8 mouse cellular contexts compared by ENCODE assay signal in the genomic region with DNA sequence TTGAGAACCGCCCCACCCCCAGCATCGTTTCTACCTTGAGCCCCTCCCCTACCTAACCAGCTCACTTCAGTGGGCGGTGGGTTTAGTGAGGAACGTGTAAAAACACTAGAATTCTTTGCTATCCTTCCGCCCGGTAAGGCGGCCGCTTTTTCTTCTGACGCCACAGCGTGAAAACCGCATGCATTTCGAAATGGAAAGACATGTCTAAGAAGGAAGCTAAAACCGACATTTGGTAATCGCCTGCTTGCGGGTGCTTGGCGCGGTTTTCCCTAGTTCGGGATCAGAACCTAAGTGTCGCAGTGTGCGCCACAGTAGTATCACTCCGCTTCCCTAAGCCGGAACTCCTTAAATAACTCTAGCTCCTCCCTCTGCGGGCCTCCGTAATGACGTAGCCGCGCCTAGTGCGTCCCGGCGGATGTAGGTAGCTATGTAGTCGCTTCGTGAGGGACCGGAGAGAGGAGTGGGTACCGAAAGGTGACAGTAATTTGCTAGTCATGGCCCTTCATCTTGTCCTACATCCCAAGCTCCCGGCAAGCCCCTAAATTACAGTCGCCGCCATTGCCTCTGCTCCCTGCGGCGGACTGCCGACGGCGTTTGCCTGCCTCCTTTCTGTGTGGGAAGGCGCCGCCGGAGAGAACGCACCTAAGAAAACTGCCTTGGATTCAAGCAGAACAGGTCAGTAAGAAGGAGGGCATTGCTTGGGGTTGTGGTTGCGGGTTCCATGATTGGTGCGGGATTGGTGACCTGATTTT. TPM values are rescaled to one million over a fixed set of nuclear protein-coding genes. Genes with fewer than 3 reads are reported as not detected.
A peak's percentile ranks its signal among the peaks of the same experiment; 100 is the strongest.
DNase-seq lines count a peak whose midpoint lies in the region; ATAC-seq and TF ChIP-seq lines count a peak whose summit lies in the region.

TSS of gene Armcx5 (plus strand) at position 430 of the 752 bp plus-strand sequence.
TSS of gene Gprasp1 (plus strand) at position 430 of the 752 bp plus-strand sequence.

- H3K27ac ChIP-seq in CH12.LX (ENCODE audit: insufficient read depth, low read depth): 0 out of 2 replicates have a peak within 1 kb of the TSS, but pooled peaks have one; percentile 28
- H3K27ac ChIP-seq in forebrain, embryonic 11.5 days (ENCODE audit: low read depth, low read length): peak within 1 kb of the TSS; percentile 66
- H3K27ac ChIP-seq in heart, embryonic 16.5 days (ENCODE audit: low read length): peak within 1 kb of the TSS; percentile 85
- peak within 1 kb of the TSS; percentile 48 for H3K27ac ChIP-seq in liver, embryonic 15.5 days (replicated peaks)
- H3K27ac ChIP-seq in neural tube, embryonic 12.5 days: no peak within 1 kb of the TSS

- H3K4me1 ChIP-seq in CH12.LX (ENCODE audit: control insufficient read depth in 1 of 2, insufficient read depth in 2 of 2): peaks cover 0 to 5% of the 10 kb centered on the region in 2 experiments; a peak in 1 of 4 replicates
- H3K4me1 ChIP-seq in forebrain, embryonic 11.5 days (replicated peaks; ENCODE audit: control insufficient read depth, insufficient read depth, low read length): no peaks in the 10 kb centered on the region
- peaks cover 4% of the 10 kb centered on the region for H3K4me1 ChIP-seq in heart, embryonic 16.5 days (ENCODE audit: control insufficient read depth, insufficient read depth, low read length)
- peaks cover 7% of the 10 kb centered on the region for H3K4me1 ChIP-seq in liver, embryonic 15.5 days (replicated peaks)
- no peaks in the 10 kb centered on the region for H3K4me1 ChIP-seq in neural tube, embryonic 12.5 days

- H3K36me3 ChIP-seq in CH12.LX (replicated peaks in 1 of 2; ENCODE audit: control insufficient read depth in 1 of 2, insufficient read depth in 1 of 2, low read length in 1 of 2): peaks cover 12 to 14% of the 10 kb centered on the region in 2 experiments
- H3K36me3 ChIP-seq in forebrain, embryonic 11.5 days (ENCODE audit: control insufficient read depth, insufficient read depth, low read length): no peaks in the 10 kb centered on the region
- H3K36me3 ChIP-seq in heart, embryonic 16.5 days (ENCODE audit: control insufficient read depth, insufficient read depth): no peaks in the 10 kb centered on the region
- no peaks in the 10 kb centered on the region for H3K36me3 ChIP-seq in liver, embryonic 15.5 days (replicated peaks)
- peaks cover 6% of the 10 kb centered on the region; the same call in 1 of the 2 replicates for H3K36me3 ChIP-seq in neural tube, embryonic 12.5 days

- WGBS in forebrain, embryonic 11.5 days: 22% methylated on average over 48 of the region's 48 CpGs
- WGBS in heart, embryonic 16.5 days: 12% methylated on average over 47 of the region's 48 CpGs
- WGBS in liver, embryonic 15.5 days (ENCODE audit: insufficient replicate concordance): 18% methylated on average over 48 of the region's 48 CpGs
- 24% methylated on average over 48 of the region's 48 CpGs for WGBS in neural tube, embryonic 12.5 days

- H3K27me3 ChIP-seq in CH12.LX (replicated peaks): no peaks in the 10 kb centered on the region
- H3K27me3 ChIP-seq in forebrain, embryonic 11.5 days (ENCODE audit: control insufficient read depth, insufficient read depth, low read length): no peaks in the 10 kb centered on the region
- H3K27me3 ChIP-seq in heart, embryonic 16.5 days (ENCODE audit: control insufficient read depth, insufficient read depth, low read length): no peaks in the 10 kb centered on the region
- no peaks in the 10 kb centered on the region for H3K27me3 ChIP-seq in liver, embryonic 15.5 days
- no peaks in the 10 kb centered on the region for H3K27me3 ChIP-seq in neural tube, embryonic 12.5 days (replicated peaks)

- TF ChIP-seq EP300 in CH12.LX (IDR thresholded peaks at IDR 0.05; ENCODE audit: low read length): no peak

- H3K4me3 ChIP-seq in CH12.LX (replicated peaks in 1 of 3; ENCODE audit: low read depth in 2 of 3, low read length in 2 of 3, poor library complexity in 1 of 3): peak within 1 kb of the TSS; percentile 72 to 97 (median 86)
- peak within 1 kb of the TSS; percentile 50 for H3K4me3 ChIP-seq in forebrain, embryonic 11.5 days (ENCODE audit: low read depth, low read length)
- H3K4me3 ChIP-seq in heart, embryonic 16.5 days (ENCODE audit: low read length): peak within 1 kb of the TSS; percentile 74
- peak within 1 kb of the TSS; percentile 71 for H3K4me3 ChIP-seq in liver, embryonic 15.5 days (replicated peaks)
- peak within 1 kb of the TSS; percentile 55 for H3K4me3 ChIP-seq in neural tube, embryonic 12.5 days

- H3K9ac ChIP-seq in CH12.LX (ENCODE audit: insufficient read depth, low read depth): peak within 1 kb of the TSS; percentile 95
- peak within 1 kb of the TSS; percentile 58 for H3K9ac ChIP-seq in forebrain, embryonic 11.5 days (ENCODE audit: low read length)
- H3K9ac ChIP-seq in heart, embryonic 16.5 days (ENCODE audit: low read length): peak within 1 kb of the TSS; percentile 79
- peak within 1 kb of the TSS; percentile 65 for H3K9ac ChIP-seq in liver, embryonic 15.5 days
- H3K9ac ChIP-seq in neural tube, embryonic 12.5 days: peak within 1 kb of the TSS; percentile 65

- dilution Hi-C loops in CH12.LX (cut with MboI; ENCODE audit: extremely low pct_ligation_motif_present, extremely low pct_unique_long_range_greater_than_20kb, low sequenced_read_pairs): no loop called here

- TF ChIP-seq POLR2A in CH12.LX (IDR thresholded peaks at IDR 0.05; ENCODE audit: low read depth, low read length): peak; percentile 78

- peaks cover 13% of the 10 kb centered on the region for H3K79me2 ChIP-seq in CH12.LX (replicated peaks; ENCODE audit: control insufficient read depth, extremely low read depth, insufficient read depth, poor library complexity, severe bottlenecking)

- no peak for TF ChIP-seq RAD21 in CH12.LX (IDR thresholded peaks at IDR 0.05; ENCODE audit: low read depth, low read length)

- in situ Hi-C loops in CH12.LX (cut with MboI; ENCODE audit: low pct_ligation_motif_present, low pct_unique_long_range_greater_than_20kb, low sequenced_read_pairs): no loop called here

- H3K4me2 ChIP-seq in CH12.LX (ENCODE audit: insufficient read depth, low read depth, poor library complexity, severe bottlenecking): peak within 1 kb of the TSS; percentile 84
- H3K4me2 ChIP-seq in forebrain, embryonic 11.5 days (ENCODE audit: low read depth, low read length, severe bottlenecking): peak within 1 kb of the TSS; percentile 53
- peak within 1 kb of the TSS; percentile 70 for H3K4me2 ChIP-seq in heart, embryonic 16.5 days (ENCODE audit: low read depth, low read length)
- H3K4me2 ChIP-seq in liver, embryonic 15.5 days: peak within 1 kb of the TSS; percentile 64
- peak within 1 kb of the TSS; percentile 57 for H3K4me2 ChIP-seq in neural tube, embryonic 12.5 days (replicated peaks)

- peak; percentile 86 for DNase-seq in CH12.LX (ENCODE audit: extremely low read depth)
- peak; percentile 72 for DNase-seq in c-Kit-positive CD71-positive TER-119-negative erythroid progenitor cells, embryonic 14.5 days (ENCODE audit: low read depth)
- peak; percentile 85 for DNase-seq in forebrain, embryonic 11.5 days (ENCODE audit: low spot score)
- DNase-seq in kidney, postnatal 36 days: peak; percentile 91 to 93
- DNase-seq in telencephalon, adult 2 months (ENCODE audit: low read depth, low spot score): peak; percentile 95

- TF ChIP-seq CTCF in CH12.LX (conservative IDR thresholded peaks at IDR 0.05 in 1 of 2, IDR thresholded peaks at IDR 0.05 in 1 of 2; ENCODE audit: low read depth in 2 of 2, low read length in 2 of 2): no peak

- ATAC-seq in forebrain, embryonic 11.5 days (replicated peaks; ENCODE audit: low FRiP score): peak; percentile 98
- ATAC-seq in heart, embryonic 16.5 days (replicated peaks; ENCODE audit: extremely low read depth, insufficient read depth, low FRiP score): peak; percentile 96
- ATAC-seq in liver, embryonic 15.5 days (ENCODE audit: insufficient read depth): peak; percentile 95
- peak; percentile 98 for ATAC-seq in neural tube, embryonic 12.5 days (ENCODE audit: low FRiP score, low read depth)

- no peaks in the 10 kb centered on the region for H3K9me3 ChIP-seq in CH12.LX (replicated peaks; ENCODE audit: low read length)
- no peaks in the 10 kb centered on the region for H3K9me3 ChIP-seq in forebrain, embryonic 11.5 days (ENCODE audit: control insufficient read depth, low read length)
- H3K9me3 ChIP-seq in heart, embryonic 16.5 days (replicated peaks; ENCODE audit: control insufficient read depth, low read length): no peaks in the 10 kb centered on the region
- no peaks in the 10 kb centered on the region for H3K9me3 ChIP-seq in liver, embryonic 15.5 days (replicated peaks)
- no peaks in the 10 kb centered on the region for H3K9me3 ChIP-seq in neural tube, embryonic 12.5 days

TF ChIP-seq in CH12.LX, 34 proteins besides CTCF, POLR2A, EP300 and RAD21 (continues in another document):
- TF ChIP-seq MYC (IDR thresholded peaks at IDR 0.05; ENCODE audit: low read depth, low read length) (no peak), JUN (IDR thresholded peaks at IDR 0.05; ENCODE audit: insufficient read depth, low read depth, low read length) (no peak), GABPA (IDR thresholded peaks at IDR 0.05; ENCODE audit: insufficient replicate concordance, low read depth, low read length) (no peak; the same call in 1 of the 2 replicates), HCFC1 (IDR thresholded peaks at IDR 0.05; ENCODE audit: low read depth, low read length) (peak; percentile 80), CHD2 (IDR thresholded peaks at IDR 0.05; ENCODE audit: low read length) (peak; percentile 71), SIN3A (IDR thresholded peaks at IDR 0.05; ENCODE audit: low read length) (peak; percentile 60), ELF1 (IDR thresholded peaks at IDR 0.05; ENCODE audit: low read depth, low read length) (peak; percentile 79), TBP (conservative IDR thresholded peaks at IDR 0.05; ENCODE audit: low read depth, low read length) (peak; percentile 85; the same call in 1 of the 2 replicates)

RNA-seq across cellular contexts. Expression of gene Armcx5, which starts in this region (rescaled TPM):
- total RNA-seq in CH12.LX (2012; rRNA removed): 5.6 and 6.5 TPM in 2 replicates
- total RNA-seq in CH12.LX (2014; rRNA removed): 10.9 and 11.6 TPM in 2 replicates
- 7.5 and 8.3 TPM in 2 replicates for polyA plus RNA-seq in CH12.LX (2012; ENCODE audit: insufficient read length, low read depth)
- polyA plus RNA-seq in forebrain, embryonic 11.5 days (2014; fragmentation: Nextera tagmentation; extraction: Ambion mirVana): 9.7 and 10.2 TPM in 2 replicates
- polyA plus RNA-seq in heart, embryonic 16.5 days (2015; fragmentation: Nextera tagmentation; extraction: Ambion mirVana): 8.0 and 9.3 TPM in 2 replicates
- 2.5 and 2.6 TPM in 2 replicates for polyA plus RNA-seq in liver, embryonic 15.5 days (2015; fragmentation: Nextera tagmentation; extraction: Ambion mirVana)
- polyA plus RNA-seq in neural tube, embryonic 12.5 days (2016; fragmentation: Nextera tagmentation; extraction: Ambion mirVana): 11.2 and 12.8 TPM in 2 replicates

RNA-seq across cellular contexts. Expression of gene Gprasp1, which starts in this region (rescaled TPM):
- total RNA-seq in CH12.LX (2012; rRNA removed): 6.4 and 8.1 TPM in 2 replicates
- total RNA-seq in CH12.LX (2014; rRNA removed): 9.3 and 10.6 TPM in 2 replicates
- polyA plus RNA-seq in CH12.LX (2012; ENCODE audit: insufficient read length, low read depth): 15.0 and 15.7 TPM in 2 replicates
- 78.1 and 81.5 TPM in 2 replicates for polyA plus RNA-seq in forebrain, embryonic 11.5 days (2014; fragmentation: Nextera tagmentation; extraction: Ambion mirVana)
- 30.9 and 32.5 TPM in 2 replicates for polyA plus RNA-seq in heart, embryonic 16.5 days (2015; fragmentation: Nextera tagmentation; extraction: Ambion mirVana)
- polyA plus RNA-seq in liver, embryonic 15.5 days (2015; fragmentation: Nextera tagmentation; extraction: Ambion mirVana): 6.2 and 6.7 TPM in 2 replicates
- polyA plus RNA-seq in neural tube, embryonic 12.5 days (2016; fragmentation: Nextera tagmentation; extraction: Ambion mirVana): 102 and 111 TPM in 2 replicates
